Mouse (Mus musculus) heart, adult 9 months (tissue): ENCODE results near the gene Gpr18.

ENCODE experiments used
- DNase-seq, 2 experiments: peaks; one replicate each; pipeline ENCODE4 v3.0.0; 2022; ENCODE audit warnings: low spot score in 2 of 2

The Gpr18 gene

DNA sequence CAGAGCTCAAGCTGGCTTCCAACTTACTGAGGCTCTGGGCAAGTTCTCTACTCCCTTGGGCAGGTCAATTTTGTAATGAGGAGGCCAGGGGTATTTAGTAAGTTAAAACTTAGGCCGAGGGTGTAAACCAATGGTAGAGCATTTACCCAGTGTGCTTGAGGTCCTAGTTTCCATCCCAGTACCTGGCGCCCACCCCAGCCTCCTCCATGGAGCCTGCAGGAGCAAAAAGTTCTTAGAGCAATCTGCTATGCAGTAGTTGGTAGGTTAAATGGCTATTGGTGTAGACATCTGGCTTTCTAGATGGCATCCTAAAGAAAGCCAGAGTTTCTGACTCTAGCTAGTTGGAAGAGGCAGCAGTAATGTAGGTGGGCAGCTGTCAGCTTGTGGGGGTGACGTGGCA is 33.9 kb upstream of the Gpr18 start:
- DNase-seq: no peak

GRCm38 (mm10) chr14:121947966-121948365 is 32.4 kb upstream of the Gpr18 start:
- no peak for DNase-seq

DNA sequence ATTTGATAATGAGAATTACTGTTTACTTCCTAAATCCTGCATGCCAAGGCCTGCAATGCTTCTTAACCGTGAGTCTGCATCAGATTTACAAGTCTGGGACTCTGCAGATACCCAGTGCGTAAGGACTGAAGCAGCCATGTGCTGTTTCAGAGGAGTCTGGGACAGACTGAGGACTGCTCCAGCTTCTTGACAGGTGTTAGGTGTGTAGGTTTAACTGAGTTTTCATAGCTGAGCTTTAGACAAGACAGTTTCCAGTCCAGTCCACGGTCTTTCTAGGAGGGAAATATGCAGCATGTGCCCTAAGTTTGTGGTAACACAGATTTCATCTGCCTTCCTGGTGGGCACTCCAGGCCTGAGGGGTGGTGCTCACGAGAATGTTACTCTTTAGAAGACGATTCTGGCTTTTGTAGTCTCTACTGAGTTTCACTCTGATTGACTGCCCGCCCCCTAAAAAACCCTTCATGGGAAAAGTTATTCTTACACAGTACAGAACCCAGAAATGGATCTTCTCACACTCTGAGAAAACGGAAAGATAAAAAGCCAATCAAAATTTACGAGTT is 31.7 kb upstream of the Gpr18 start:
- no peak for DNase-seq

DNA sequence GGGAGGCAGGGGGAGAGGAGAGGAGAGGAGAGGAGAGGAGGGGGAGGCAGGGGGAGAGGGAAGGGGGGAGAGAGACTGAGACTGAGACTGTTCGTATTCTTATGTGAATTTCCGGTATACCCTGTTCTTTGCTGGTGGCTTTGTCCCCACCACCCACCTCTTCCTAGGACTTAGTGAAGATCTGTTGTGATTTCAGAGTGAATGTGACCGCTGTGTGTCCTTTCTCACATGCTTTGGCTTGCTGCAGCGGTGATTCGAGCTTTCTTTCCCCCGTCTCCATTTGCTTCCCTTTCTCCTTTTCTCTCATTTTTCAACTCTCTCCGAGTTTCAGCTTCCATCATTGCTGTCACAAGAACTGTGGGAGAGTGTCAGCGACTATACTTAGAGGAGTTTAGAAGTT is 31.1 kb upstream of the Gpr18 start:
- DNase-seq: no peak

- DNase-seq: no peak
These were observed 30.6 kb upstream of the Gpr18 start for GRCm38 (mm10) chr14:121946131-121946530.

GRCm38 (mm10) chr14:121939582-121939981 is 24.0 kb upstream of the Gpr18 start:
- DNase-seq: no peak

GRCm38 (mm10) chr14:121938256-121939191 is 22.9 kb upstream of the Gpr18 start:
- DNase-seq: peak in 1 of 2 experiments; percentile 46

DNA sequence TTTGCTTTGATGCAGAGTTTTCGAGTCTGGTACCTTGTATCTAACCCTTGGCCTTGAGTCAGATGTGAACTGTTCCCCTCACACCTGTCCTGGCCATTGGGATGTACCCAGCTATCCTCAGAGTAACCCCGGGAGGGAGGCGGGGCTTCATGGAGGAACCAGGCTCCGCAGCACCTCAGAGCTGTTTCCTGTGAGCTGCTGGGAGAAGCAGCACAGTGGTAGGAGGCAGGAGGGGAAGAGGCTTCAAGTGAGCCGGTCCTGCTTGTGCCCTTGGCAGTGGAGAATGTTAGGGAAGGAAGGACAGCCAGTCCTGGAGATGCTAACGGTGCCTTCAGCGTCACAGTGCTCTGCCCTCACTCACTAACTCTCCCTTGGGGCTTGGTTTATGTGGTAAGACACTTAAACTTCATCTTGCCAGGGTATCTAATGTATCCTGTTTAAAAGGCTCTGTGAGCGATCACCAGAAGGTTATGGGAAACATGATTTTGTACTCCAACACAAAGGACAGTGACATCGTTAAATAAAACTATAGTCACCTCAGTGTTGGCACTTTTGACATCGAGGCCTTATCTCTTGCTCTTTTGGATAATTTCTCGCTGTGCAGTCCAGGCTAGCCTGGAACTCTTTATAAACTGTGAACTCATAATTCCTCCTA is 22.1 kb upstream of the Gpr18 start:
- no peak for DNase-seq

- DNase-seq: no peak
These were observed 21.3 kb upstream of the Gpr18 start for GRCm38 (mm10) chr14:121936856-121937255.

DNA sequence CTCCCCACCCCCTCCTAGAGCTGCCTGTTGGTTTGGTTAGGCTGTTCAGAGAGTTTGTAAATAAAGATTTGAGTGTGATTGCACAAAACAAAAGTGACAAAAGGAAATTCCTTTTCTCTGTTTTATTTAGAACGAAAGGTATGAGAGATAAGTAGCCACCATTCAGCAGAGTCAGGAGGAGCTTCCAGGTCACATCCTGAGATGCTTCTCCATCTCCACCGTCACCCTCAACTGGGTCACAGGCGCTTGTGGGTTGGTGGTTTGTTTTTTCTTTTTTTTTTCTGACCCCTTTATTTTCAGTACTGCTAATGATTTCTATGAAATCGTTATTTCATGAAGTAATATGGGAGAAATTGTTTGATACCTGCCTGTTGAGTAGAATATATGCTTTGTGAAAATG is 20.8 kb upstream of the Gpr18 start:
- no peak for DNase-seq

GRCm38 (mm10) chr14:121934597-121934946 is 19.0 kb upstream of the Gpr18 start:
- DNase-seq: no peak

- DNase-seq: no peak
These were observed 18.5 kb upstream of the Gpr18 start for GRCm38 (mm10) chr14:121933906-121934596.

GRCm38 (mm10) chr14:121932180-121932579 is 16.6 kb upstream of the Gpr18 start:
- no peak for DNase-seq

DNA sequence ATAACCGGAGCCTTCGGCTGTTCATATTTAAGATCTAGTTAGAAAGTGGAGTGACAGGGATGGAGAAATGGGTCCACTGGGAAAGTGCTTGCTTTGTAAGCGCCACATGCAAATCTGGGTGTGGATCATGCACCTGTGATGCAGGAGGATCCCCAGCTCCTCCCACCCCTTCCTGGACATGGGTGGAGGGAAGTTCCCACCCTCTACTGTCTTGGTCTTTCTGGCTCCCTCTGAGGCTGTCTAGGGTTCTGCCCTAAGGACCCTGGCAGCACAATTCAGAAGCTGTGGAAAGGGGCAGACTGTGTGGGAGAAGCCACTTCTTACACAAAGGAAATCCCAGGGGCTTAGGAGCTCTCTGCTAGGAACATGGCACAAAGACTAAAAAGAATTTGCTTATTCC is 16.0 kb upstream of the Gpr18 start:
- no peak for DNase-seq

- no peak for DNase-seq
These were observed 15.3 kb upstream of the Gpr18 start for GRCm38 (mm10) chr14:121930731-121931383.

- DNase-seq: peak in 1 of 2 experiments; percentile 53
These were observed 13.8 kb upstream of the Gpr18 start for GRCm38 (mm10) chr14:121929243-121929951.

GRCm38 (mm10) chr14:121928375-121929137 is 13.0 kb upstream of the Gpr18 start:
- peak in 1 of 2 experiments; percentile 52 for DNase-seq

DNA sequence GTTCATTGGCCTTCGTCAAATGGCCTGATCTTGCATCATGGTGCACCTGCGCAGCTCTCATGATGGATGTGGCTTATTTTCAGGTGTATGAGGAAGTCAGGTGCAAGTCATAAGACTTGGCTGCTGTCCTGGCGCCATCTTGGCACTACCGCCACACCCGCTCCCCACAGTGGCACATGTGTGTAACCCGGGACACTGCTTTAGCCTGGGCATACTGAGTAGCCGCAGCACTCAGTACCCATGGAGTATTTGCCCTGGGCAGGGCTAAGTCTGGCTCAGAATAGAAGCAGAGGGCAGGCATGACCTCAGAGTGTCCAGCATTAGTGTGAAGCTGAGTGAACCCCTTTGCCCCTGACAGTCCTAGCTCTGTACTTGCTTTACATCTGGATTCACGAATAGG is 11.9 kb upstream of the Gpr18 start:
- DNase-seq: no peak

- DNase-seq: no peak
These were observed 11.3 kb upstream of the Gpr18 start for GRCm38 (mm10) chr14:121926901-121927300.

- DNase-seq: no peak
These were observed 9.3 kb upstream of the Gpr18 start for GRCm38 (mm10) chr14:121924876-121925275.
